Mouse (Mus musculus) erythroblast, embryonic 14.5 days (primary cell): Measurements from ENCODE around the gene Tmed1.
A peak's percentile ranks its signal among the peaks of the same experiment; 100 is the strongest.

Experiments
- GATA1 ChIP-seq: IDR thresholded peaks from 2 replicates; pipeline ENCODE4 v1.6.1; 2012; ENCODE audit warnings: low read length, inconsistent platforms, mixed read lengths
- TAL1 ChIP-seq: IDR thresholded peaks from 3 replicates; pipeline ENCODE4 v1.6.1; 2012; ENCODE audit warnings: low read length, inconsistent platforms, mixed read lengths

DNA sequence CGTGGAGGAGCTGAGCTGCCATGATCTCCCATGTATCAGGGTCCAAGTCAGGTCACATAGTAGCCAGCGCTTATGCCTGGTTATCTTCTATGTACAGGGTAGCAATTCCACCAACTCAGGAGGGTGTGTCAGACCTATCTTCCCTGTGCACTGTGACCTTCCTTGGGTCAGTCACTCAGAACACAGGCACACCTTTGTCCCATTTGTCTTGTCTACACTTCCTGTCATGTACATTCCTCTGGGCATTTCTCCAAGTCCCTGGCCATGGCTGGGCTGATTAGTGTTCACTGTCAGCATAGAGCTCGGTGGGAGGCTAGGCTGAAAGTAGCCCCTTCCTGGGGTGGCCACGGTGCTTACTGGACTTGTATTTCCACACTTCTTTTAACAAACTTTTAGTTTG is 48.3 kb upstream of the Tmed1 start:
- TF ChIP-seq GATA1 = peak; percentile 93
- TF ChIP-seq TAL1 = peak; percentile 97
